Mouse (Mus musculus) ES-E14 (cell line): ENCODE results near the gene Rsph6a. TPM values are rescaled to one million over a fixed set of nuclear protein-coding genes. Genes with fewer than 3 reads are reported as not detected.

Experiments
- DNase-seq: peaks from one replicate; pipeline ENCODE4 v3.0.0-alpha.2; 2013; ENCODE audit warnings: low read depth, low spot score
- H3K27ac ChIP-seq: 2 replicates; pipeline ENCODE4 v1.5.1; 2012; ENCODE audit warnings: low read depth, mild to moderate bottlenecking, low read length, moderate library complexity, mixed read lengths; ENCODE audit not compliant: poor library complexity, insufficient read depth, severe bottlenecking
- H3K36me3 ChIP-seq: 2 replicates; pipeline ENCODE4 v1.6.1; 2012; ENCODE audit warnings: mild to moderate bottlenecking, low read length, moderate library complexity, mixed read lengths; ENCODE audit not compliant: control insufficient read depth, poor library complexity, insufficient read depth, severe bottlenecking
- H3K4me1 ChIP-seq, 2 experiments: fragments of 150-350 bp in 1 of 2; sonication (generic) in 1 of 2; 2 replicates each; pipeline ENCODE4 v1.6.1; 2012; ENCODE audit warnings: low read length in 2 of 2, mild to moderate bottlenecking in 1 of 2, mixed read lengths in 1 of 2; ENCODE audit not compliant: control insufficient read depth in 2 of 2, insufficient read depth in 2 of 2, poor library complexity in 1 of 2
- H3K4me3 ChIP-seq, 2 experiments: fragments of 150-350 bp in 1 of 2; sonication (generic) in 1 of 2; 2 replicates each; pipeline ENCODE4 v1.5.1; 2012; ENCODE audit warnings: low read length in 2 of 2, low read depth in 1 of 2, mild to moderate bottlenecking in 1 of 2, mixed read lengths in 1 of 2; ENCODE audit not compliant: insufficient read depth in 1 of 2, poor library complexity in 1 of 2, severe bottlenecking in 1 of 2
- H3K9ac ChIP-seq: 2 replicates; pipeline ENCODE4 v1.6.1; 2012; ENCODE audit warnings: low read depth, mild to moderate bottlenecking, low read length, mixed read lengths; ENCODE audit not compliant: poor library complexity, insufficient read depth, severe bottlenecking
- H3K9me3 ChIP-seq: fragments of 150-350 bp; sonication (generic); 2 replicates; pipeline ENCODE4 v1.6.1; 2012; ENCODE audit warnings: low read depth, mild to moderate bottlenecking, low read length; ENCODE audit not compliant: control insufficient read depth, insufficient read depth
- CHD2 ChIP-seq: IDR thresholded peaks from 2 replicates; pipeline ENCODE4 v1.6.1; 2014; ENCODE audit warnings: mild to moderate bottlenecking, low read depth, low read length, inconsistent platforms
- HCFC1 ChIP-seq: IDR thresholded peaks from 2 replicates; pipeline ENCODE4 v1.6.1; 2012; ENCODE audit warnings: low read length, inconsistent platforms, borderline replicate concordance; ENCODE audit not compliant: insufficient read depth
- MAFK ChIP-seq: IDR thresholded peaks from 2 replicates; pipeline ENCODE4 v1.6.1; 2014; ENCODE audit warnings: mild to moderate bottlenecking, low read depth, low read length, inconsistent platforms; ENCODE audit not compliant: insufficient read depth
- ZC3H11A ChIP-seq: IDR thresholded peaks from 2 replicates; pipeline ENCODE4 v1.6.1; 2012; ENCODE audit warnings: low read depth, mild to moderate bottlenecking, inconsistent platforms, low read length, borderline replicate concordance
- ZNF384 ChIP-seq: IDR thresholded peaks from 2 replicates; pipeline ENCODE4 v1.6.1; 2012; ENCODE audit warnings: low read depth, low read length, inconsistent platforms
- in situ Hi-C, 2 experiments: fragments of 600-800 bp; cut with MboI; formaldehyde crosslinking; loops; one replicate each; pipeline ENCODE4 v1.15.1; 2025; ENCODE audit warnings: low sequenced_read_pairs in 2 of 2, inconsistent platforms in 1 of 2; ENCODE audit not compliant: unreplicated experiment in 2 of 2
- total RNA-seq: library from RNA; depleted of rRNA; stranded (reverse); fragments of 300-350 nt; gene quantifications from 2 replicates; pipeline ENCODE4 v1.2.3, GENCODE M21; 2012; rRNA removed

Gene Rsph6a
- total RNA-seq, 1 experiment: 0.94 TPM

DNA sequence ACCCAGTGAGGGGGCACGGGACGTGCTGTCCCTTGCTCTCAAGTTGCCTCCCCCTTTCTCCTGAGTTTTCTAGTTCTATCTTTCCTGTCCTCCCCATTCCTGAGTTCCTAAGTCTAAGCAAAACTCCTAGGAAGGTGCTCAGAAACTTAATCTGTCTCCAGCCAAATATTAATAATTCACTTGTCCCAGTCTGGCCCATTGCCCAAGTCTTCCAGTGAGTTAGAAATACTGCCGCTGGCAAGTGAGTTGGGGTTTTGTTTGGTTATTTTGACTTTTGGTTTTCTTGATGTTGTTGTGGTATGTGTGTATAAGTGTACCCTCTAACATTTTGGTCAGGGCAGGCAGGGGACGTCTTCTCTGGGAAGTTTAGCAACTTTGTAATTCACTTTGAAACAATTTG is 67.2 kb downstream of the Rsph6a start:
- Histone ChIP-seq H3K9ac (no peak overlapping the region), H3K4me1 (peaks cover 0 to 4% of the 10 kb centered on the region in 2 experiments; a peak in 2 of 4 replicates), H3K36me3 (no peaks in the 10 kb centered on the region), H3K27ac (no peak overlapping the region), H3K4me3 (no peak overlapping the region), H3K9me3 (no peaks in the 10 kb centered on the region)
- TF ChIP-seq ZC3H11A (no peak), CHD2 (no peak), ZNF384 (no peak), MAFK (no peak), HCFC1 (no peak)
- no peak for DNase-seq
- in situ Hi-C loops: no loop called here

Other genes starting within 250 kb of the Rsph6a start
- not detected in 2 replicates for gene Psg17, start 233.1 kb upstream of the Rsph6a start, total RNA-seq
- gene Mill2, start 214.7 kb upstream of the Rsph6a start, total RNA-seq: 0.04 and 0.21 TPM in 2 replicates
- gene Pglyrp1, start 183.4 kb upstream of the Rsph6a start, total RNA-seq: 0.89 and 1.4 TPM in 2 replicates
- 11.8 and 19.4 TPM in 2 replicates for gene Ccdc61, start 144.3 kb upstream of the Rsph6a start, total RNA-seq
- 0.79 and 0.80 TPM in 2 replicates for gene Nova2, start 128.8 kb upstream of the Rsph6a start, total RNA-seq
- gene Nanos2, start 67.3 kb upstream of the Rsph6a start, total RNA-seq: not detected in 2 replicates
- 3.1 and 3.7 TPM in 2 replicates for gene Mypop, start 63.4 kb upstream of the Rsph6a start, total RNA-seq
- 15.9 and 16.3 TPM in 2 replicates for gene Irf2bp1, start 50.6 kb upstream of the Rsph6a start, total RNA-seq
- gene Foxa3, start 31.2 kb upstream of the Rsph6a start, total RNA-seq: 1.6 and 1.7 TPM in 2 replicates
- gene Sympk, start 30.3 kb upstream of the Rsph6a start, total RNA-seq: 91.5 and 105 TPM in 2 replicates
- 41.3 and 45.2 TPM in 2 replicates for gene Dmwd, start 21.5 kb downstream of the Rsph6a start, total RNA-seq
- 32.6 and 34.1 TPM in 2 replicates for gene Dmpk, start 29.2 kb downstream of the Rsph6a start, total RNA-seq
- gene Six5, start 39.9 kb downstream of the Rsph6a start, total RNA-seq: 2.9 and 3.0 TPM in 2 replicates
- gene Gm4969, start 63.7 kb downstream of the Rsph6a start, total RNA-seq: 1.2 and 1.9 TPM in 2 replicates
- 19.5 and 27.1 TPM in 2 replicates for gene Fbxo46, start 65.2 kb downstream of the Rsph6a start, total RNA-seq
- 8.1 and 11.7 TPM in 2 replicates for gene Qpctl, start 94.6 kb downstream of the Rsph6a start, total RNA-seq
- gene Snrpd2, start 95.0 kb downstream of the Rsph6a start, total RNA-seq: 355 and 382 TPM in 2 replicates
- gene Gipr, start 111.4 kb downstream of the Rsph6a start, total RNA-seq: 1.5 and 3.6 TPM in 2 replicates
- 29.5 and 29.8 TPM in 2 replicates for gene Eml2, start 121.7 kb downstream of the Rsph6a start, total RNA-seq
- gene Gpr4, start 157.8 kb downstream of the Rsph6a start, total RNA-seq: 3.8 TPM in 2 replicates
- gene Opa3, start 173.6 kb downstream of the Rsph6a start, total RNA-seq: 12.6 and 15.8 TPM in 2 replicates
- 92.5 and 108 TPM in 2 replicates for gene Vasp, start 217.1 kb downstream of the Rsph6a start, total RNA-seq
- gene Ppm1n, start 225.4 kb downstream of the Rsph6a start, total RNA-seq: 2.9 and 9.7 TPM in 2 replicates
- gene Rtn2, start 227.9 kb downstream of the Rsph6a start, total RNA-seq: 9.9 and 10.8 TPM in 2 replicates